Comparison of ENCODE assay signal across 19 mouse cellular contexts in the genomic region with DNA sequence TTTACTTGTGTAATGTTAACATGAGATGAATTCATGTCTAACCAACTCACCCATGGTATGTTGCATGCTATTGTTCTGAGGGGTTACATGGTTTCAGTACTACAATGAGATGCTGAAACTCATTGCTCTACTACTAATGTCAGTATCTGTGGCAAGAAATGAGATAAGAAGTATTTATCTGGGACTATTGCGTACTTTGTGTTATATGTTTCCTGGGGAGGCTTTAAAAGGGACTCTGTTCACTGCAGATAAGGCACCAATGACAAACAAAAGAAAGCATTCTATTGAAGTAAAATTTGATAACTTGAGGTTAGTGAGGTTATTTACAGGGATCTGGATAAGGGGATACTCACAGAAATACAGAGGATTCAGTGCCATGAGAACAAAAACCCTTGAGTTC.
"Had no signal": no experiment of that assay in that cellular context is flagged by ENCODE, and none has a peak within 500 bp of the region (broad histone marks: within the 10 kb centered on the region; RNA-seq: fewer than 3 reads in every experiment).

No protein-coding gene starts in this region.

- H3K27ac ChIP-seq: kidney, postnatal 0 days; limb, embryonic 12.5 days; midbrain, embryonic 12.5 days; neural tube, embryonic 13.5 days; stomach, embryonic 15.5 days had no signal

- H3K4me3 ChIP-seq: limb, embryonic 12.5 days; megakaryocyte, embryonic 14.5 days; midbrain, embryonic 12.5 days; neural tube, embryonic 13.5 days; stomach, embryonic 15.5 days had no signal

- H3K4me1 ChIP-seq: limb, embryonic 12.5 days; midbrain, embryonic 12.5 days; neural tube, embryonic 13.5 days; stomach, embryonic 15.5 days had no signal

- ATAC-seq: midbrain, embryonic 16.5 days had no signal

- H3K27me3 ChIP-seq: limb, embryonic 12.5 days; megakaryocyte, embryonic 14.5 days; midbrain, embryonic 12.5 days; neural tube, embryonic 13.5 days; stomach, embryonic 15.5 days had no signal

- H3K36me3 ChIP-seq: limb, embryonic 12.5 days; midbrain, embryonic 12.5 days; neural tube, embryonic 13.5 days; stomach, embryonic 15.5 days had no signal

- H3K9me3 ChIP-seq: stomach, embryonic 15.5 days had no signal

- H3K9ac ChIP-seq: limb, embryonic 12.5 days; lung, embryonic 14.5 days; midbrain, embryonic 12.5 days; neural tube, embryonic 13.5 days; stomach, embryonic 15.5 days had no signal

- H3K4me2 ChIP-seq: limb, embryonic 12.5 days; lung, embryonic 14.5 days; midbrain, embryonic 12.5 days; neural tube, embryonic 13.5 days; stomach, embryonic 15.5 days had no signal

- DNase-seq: kidney, adult 11 months; kidney, adult 9 months; kidney, postnatal 36 days; layer of hippocampus, adult 9-11 months; layer of hippocampus, postnatal 36 days; lung, embryonic 14.5 days; lung, postnatal 10 days; lung, postnatal 4 days; retina, postnatal 1 day; right cerebral cortex, postnatal 14 days; thymus, adult 2 months; thymus, postnatal 25 days had no signal
